Mouse (Mus musculus): ENCODE measurements at regions not wholly inside any gene's neighbourhood (a gene's known extent, or its start where the extent isn't known, plus 50 kb on each side); places are given as distances from the start of the nearest gene placed in this dataset.

GRCm38 (mm10) chr1:138010910-138011477 lies 164.5 kb downstream of the Ptprc start:
- TF ChIP-seq EP300 (IDR thresholded peaks at IDR 0.05; ENCODE audit: insufficient read depth, low read depth, low read length): no peak
- TF ChIP-seq CTCF (IDR thresholded peaks at IDR 0.05): no peak
